ENCODE assay signal across 25 mouse cellular contexts in genomic region chr17:12288871-12289270, GRCm38 (mm10).
"Had no signal": no experiment of that assay in that cellular context is flagged by ENCODE, and none has a peak within 500 bp of the region (broad histone marks: within the 10 kb centered on the region; RNA-seq: fewer than 3 reads in every experiment).

No protein-coding gene starts in this region.

- DNase-seq: gastrocnemius, postnatal 14 days; gastrocnemius, postnatal 36 days; heart, adult 18-20 months; heart, postnatal 14 days; heart, postnatal 36 days; kidney, adult 18-20 months; kidney, adult 8-10 months; kidney, postnatal 10 days; kidney, postnatal 25 days; kidney, postnatal 4 days; left cerebral cortex, postnatal 4 days had no signal

- H3K27me3 ChIP-seq: heart, embryonic 13.5 days; heart, embryonic 15.5 days; hindbrain, embryonic 12.5 days; intestine, embryonic 15.5 days; limb, embryonic 13.5 days; limb, embryonic 15.5 days; liver, embryonic 12.5 days had no signal

- H3K4me3 ChIP-seq: heart, embryonic 13.5 days; heart, embryonic 15.5 days; hindbrain, embryonic 12.5 days; intestine, embryonic 15.5 days; layer of hippocampus, adult 2 months; limb, embryonic 13.5 days; limb, embryonic 15.5 days; liver, embryonic 12.5 days had no signal

- ATAC-seq: hindbrain, embryonic 16.5 days; inflammation-experienced regulatory T-cells, adult 6 months; intestine, embryonic 15.5 days; intestine, postnatal 0 days; liver, embryonic 12.5 days had no signal

- H3K36me3 ChIP-seq: heart, embryonic 15.5 days; intestine, embryonic 15.5 days had no signal

- H3K27ac ChIP-seq: heart, embryonic 13.5 days; heart, embryonic 15.5 days; hindbrain, embryonic 12.5 days; hindbrain, embryonic 14.5 days; intestine, embryonic 15.5 days; layer of hippocampus, adult 2 months; limb, embryonic 13.5 days; limb, embryonic 15.5 days; liver, embryonic 12.5 days; liver, embryonic 14.5 days had no signal

- H3K4me2 ChIP-seq: heart, embryonic 11.5 days; heart, embryonic 13.5 days; heart, embryonic 15.5 days; hindbrain, embryonic 12.5 days; hindbrain, embryonic 14.5 days; intestine, embryonic 15.5 days; limb, embryonic 13.5 days; limb, embryonic 15.5 days; liver, embryonic 12.5 days had no signal

- H3K9me3 ChIP-seq: heart, embryonic 13.5 days; heart, embryonic 15.5 days; intestine, embryonic 15.5 days; limb, embryonic 13.5 days; limb, embryonic 15.5 days; liver, embryonic 12.5 days had no signal

- H3K9ac ChIP-seq: heart, embryonic 13.5 days; heart, embryonic 15.5 days; hindbrain, embryonic 12.5 days; hindbrain, embryonic 14.5 days; intestine, embryonic 15.5 days; limb, embryonic 13.5 days; limb, embryonic 15.5 days; liver, embryonic 12.5 days; liver, embryonic 14.5 days had no signal

- H3K4me1 ChIP-seq: liver, embryonic 12.5 days had no signal
